Mouse (Mus musculus): ENCODE measurements around the gene Kcnab1. TPM values are rescaled to one million over a fixed set of nuclear protein-coding genes. Genes with fewer than 3 reads are reported as not detected.

Gene Kcnab1
- polyA plus RNA-seq, 1 experiment from 2014 or later = 6.8 TPM

GRCm38 (mm10) chr3:65363438-65363837 lies 254.3 kb downstream of the Kcnab1 start:
- H3K9me3 ChIP-seq = no peaks in the 10 kb centered on the region
- no peak overlapping the region for H3K9ac ChIP-seq
- peaks cover 9% of the 10 kb centered on the region; the same call in 1 of the 2 replicates for H3K36me3 ChIP-seq
- no peak overlapping the region for H3K4me3 ChIP-seq
- WGBS = 87% methylated on average over 1 of the region's 1 CpGs
- ATAC-seq (ENCODE audit: low FRiP score) = peak; percentile 65; the same call in 1 of the 2 replicates
- H3K4me2 ChIP-seq = no peak overlapping the region
- H3K4me1 ChIP-seq (replicated peaks) = peaks cover 10% of the 10 kb centered on the region
- H3K27ac ChIP-seq = no peak overlapping the region
- H3K27me3 ChIP-seq = no peaks in the 10 kb centered on the region

DNA sequence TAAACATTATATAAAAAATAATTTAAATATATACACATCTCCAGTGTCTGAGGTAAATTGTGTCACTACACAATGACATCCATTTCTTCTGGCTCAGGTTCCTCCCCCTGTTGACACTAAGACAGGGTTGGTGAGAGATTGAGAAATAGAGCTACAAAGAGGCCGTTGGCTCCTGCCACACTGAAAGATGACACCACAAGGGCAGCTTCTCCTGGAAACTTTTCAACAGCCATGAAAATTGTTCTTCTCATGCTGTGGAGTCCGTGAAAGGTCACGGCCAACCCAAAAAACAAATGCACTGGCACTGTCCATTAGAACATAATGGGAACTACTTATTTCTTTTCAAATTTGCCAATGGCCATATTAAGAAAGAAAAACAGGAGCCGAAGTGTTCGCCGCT lies 256.0 kb downstream of the Kcnab1 start:
- no peak overlapping the region for H3K9ac ChIP-seq
- no peak overlapping the region for H3K27ac ChIP-seq
- no peaks in the 10 kb centered on the region for H3K9me3 ChIP-seq
- H3K27me3 ChIP-seq = no peaks in the 10 kb centered on the region
- H3K4me3 ChIP-seq = no peak overlapping the region
- H3K4me2 ChIP-seq = no peak overlapping the region
- WGBS = 63% methylated on average over 6 of the region's 6 CpGs
- no peak for ATAC-seq (ENCODE audit: low FRiP score)
- peaks cover 10% of the 10 kb centered on the region for H3K4me1 ChIP-seq (replicated peaks)
- H3K36me3 ChIP-seq = peaks cover 15% of the 10 kb centered on the region

DNA sequence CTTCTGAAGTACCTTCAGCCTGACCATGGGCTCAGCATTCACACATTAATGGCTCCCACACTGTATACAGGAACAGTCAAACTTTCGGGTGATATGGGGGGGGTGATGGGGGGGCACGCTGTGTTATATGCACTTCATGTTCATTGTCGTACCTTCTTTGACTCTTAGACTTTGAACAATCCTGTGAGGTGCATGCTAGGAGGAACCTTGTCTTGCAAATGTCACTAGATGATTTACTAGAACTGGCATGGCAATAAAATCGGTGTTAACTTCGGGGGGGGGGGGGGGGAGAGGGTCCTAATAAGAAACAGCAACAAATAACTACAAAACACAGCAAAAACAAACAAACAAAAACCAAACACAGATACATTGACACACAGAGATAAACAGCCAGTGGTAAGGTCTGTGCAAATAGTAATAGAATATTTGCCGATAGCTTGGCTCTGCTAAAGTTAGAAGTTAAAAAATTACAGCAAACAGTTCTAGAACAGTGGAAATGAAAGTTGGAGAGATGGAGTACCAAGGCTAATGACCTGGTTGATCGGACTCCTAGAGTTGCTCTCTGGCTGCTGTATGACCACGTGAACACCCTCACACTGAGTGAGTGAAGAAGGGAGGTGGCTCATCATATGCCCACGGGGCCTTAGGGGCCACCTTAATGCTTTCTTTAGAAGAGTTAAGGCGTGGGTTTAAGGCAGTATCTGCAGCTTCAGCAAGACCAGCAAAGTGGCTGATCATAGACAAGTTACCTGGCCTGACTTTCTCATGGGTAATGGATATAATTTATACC lies 256.9 kb downstream of the Kcnab1 start:
- Histone ChIP-seq H3K4me2 (no peak overlapping the region), H3K27ac (no peak overlapping the region), H3K27me3 (no peaks in the 10 kb centered on the region), H3K9me3 (no peaks in the 10 kb centered on the region), H3K9ac (no peak overlapping the region), H3K4me1 (replicated peaks) (peaks cover 10% of the 10 kb centered on the region), H3K36me3 (peaks cover 22% of the 10 kb centered on the region), H3K4me3 (no peak overlapping the region)
- WGBS = 88% methylated on average over 10 of the region's 10 CpGs
- no peak for ATAC-seq (ENCODE audit: low FRiP score)

DNA sequence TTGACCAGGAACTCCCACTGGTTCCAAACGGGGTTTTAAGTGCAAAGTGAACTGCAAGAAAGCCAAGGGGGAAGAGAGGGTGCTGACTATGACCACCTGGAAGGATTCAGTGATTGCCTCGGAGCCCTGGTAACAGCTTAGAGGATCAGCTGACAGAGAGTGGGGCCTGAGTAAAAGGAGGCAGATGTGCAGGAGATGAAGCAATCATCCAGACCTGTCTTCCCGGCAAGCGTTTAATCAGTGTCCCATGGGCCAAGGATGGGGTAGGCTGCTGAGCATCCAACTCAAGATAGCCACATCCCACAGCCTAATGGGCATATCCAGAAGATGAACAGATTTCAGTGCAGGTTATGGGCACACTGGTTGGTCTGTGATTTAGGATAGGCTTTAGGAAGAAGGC lies 258.8 kb downstream of the Kcnab1 start:
- ATAC-seq (ENCODE audit: low FRiP score) = peak; percentile 63; the same call in 1 of the 2 replicates
- WGBS = 61% methylated on average over 4 of the region's 4 CpGs
- Histone ChIP-seq H3K27ac (0 out of 2 replicates have a peak overlapping the region, but pooled peaks have one; percentile 5), H3K9me3 (no peaks in the 10 kb centered on the region), H3K9ac (no peak overlapping the region), H3K4me1 (replicated peaks) (peaks cover 10% of the 10 kb centered on the region), H3K4me2 (no peak overlapping the region), H3K27me3 (no peaks in the 10 kb centered on the region), H3K36me3 (peaks cover 35% of the 10 kb centered on the region), H3K4me3 (no peak overlapping the region)

DNA sequence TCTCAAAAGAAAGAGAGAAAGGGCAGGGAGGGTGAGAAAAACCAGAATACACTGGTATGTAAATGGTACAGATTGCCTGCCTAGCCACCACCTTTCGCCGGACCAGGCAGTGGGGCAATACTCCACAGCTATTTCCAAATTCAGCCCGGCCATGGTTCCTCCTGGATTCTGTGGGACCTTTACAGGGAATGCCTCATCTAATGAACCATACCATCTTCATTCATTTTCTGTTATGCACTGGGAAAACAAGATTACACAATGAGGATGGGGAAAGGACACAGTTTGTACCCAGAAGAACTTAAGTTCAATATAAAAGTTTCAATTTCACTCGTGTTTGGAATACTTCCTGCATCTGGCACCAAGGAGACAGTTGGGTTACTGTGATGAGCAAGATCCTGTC lies 263.4 kb downstream of the Kcnab1 start:
- Histone ChIP-seq H3K36me3 (peaks cover 51% of the 10 kb centered on the region), H3K4me1 (replicated peaks) (peaks cover 5% of the 10 kb centered on the region; the same call in 1 of the 2 replicates), H3K4me2 (no peak overlapping the region), H3K9me3 (no peaks in the 10 kb centered on the region), H3K27me3 (no peaks in the 10 kb centered on the region), H3K9ac (no peak overlapping the region), H3K27ac (no peak overlapping the region), H3K4me3 (no peak overlapping the region)
- WGBS = 94% methylated on average over 4 of the region's 4 CpGs
- no peak for ATAC-seq (ENCODE audit: low FRiP score)

- no peaks in the 10 kb centered on the region for H3K27me3 ChIP-seq
- no peaks in the 10 kb centered on the region for H3K4me1 ChIP-seq (replicated peaks)
- H3K36me3 ChIP-seq = peaks cover 52% of the 10 kb centered on the region
- 62% methylated on average over 5 of the region's 5 CpGs for WGBS
- no peak overlapping the region for H3K27ac ChIP-seq
- H3K4me3 ChIP-seq = no peak overlapping the region
- no peak for ATAC-seq (ENCODE audit: low FRiP score)
- no peak overlapping the region for H3K4me2 ChIP-seq
- H3K9me3 ChIP-seq = no peaks in the 10 kb centered on the region
- H3K9ac ChIP-seq = no peak overlapping the region
These were observed 264.5 kb downstream of the Kcnab1 start for GRCm38 (mm10) chr3:65373594-65374182.

DNA sequence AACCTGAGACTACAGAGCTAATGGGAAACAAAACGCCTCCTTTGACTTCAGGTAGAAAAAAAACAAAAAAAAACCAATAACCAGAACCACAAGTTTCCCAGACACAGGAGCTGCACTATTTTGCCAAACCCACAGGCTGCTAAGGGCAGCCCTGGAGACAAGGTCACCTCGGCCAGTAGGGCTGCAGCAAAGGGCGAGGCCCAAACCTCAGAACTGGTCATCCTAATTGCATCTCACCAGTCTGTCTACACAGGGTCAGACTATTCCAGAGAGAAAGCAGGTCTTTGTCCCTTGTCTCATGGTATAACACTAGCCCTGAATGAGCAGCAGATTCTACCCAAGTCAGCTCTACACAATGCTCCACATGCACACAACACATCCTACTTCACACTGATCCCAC lies 265.5 kb downstream of the Kcnab1 start:
- WGBS = 90% methylated on average over 3 of the region's 3 CpGs
- Histone ChIP-seq H3K4me1 (replicated peaks) (no peaks in the 10 kb centered on the region), H3K36me3 (peaks cover 57% of the 10 kb centered on the region), H3K4me2 (no peak overlapping the region), H3K4me3 (no peak overlapping the region), H3K9me3 (no peaks in the 10 kb centered on the region), H3K27me3 (no peaks in the 10 kb centered on the region), H3K9ac (no peak overlapping the region), H3K27ac (no peak overlapping the region)
- ATAC-seq (ENCODE audit: low FRiP score) = no peak

DNA sequence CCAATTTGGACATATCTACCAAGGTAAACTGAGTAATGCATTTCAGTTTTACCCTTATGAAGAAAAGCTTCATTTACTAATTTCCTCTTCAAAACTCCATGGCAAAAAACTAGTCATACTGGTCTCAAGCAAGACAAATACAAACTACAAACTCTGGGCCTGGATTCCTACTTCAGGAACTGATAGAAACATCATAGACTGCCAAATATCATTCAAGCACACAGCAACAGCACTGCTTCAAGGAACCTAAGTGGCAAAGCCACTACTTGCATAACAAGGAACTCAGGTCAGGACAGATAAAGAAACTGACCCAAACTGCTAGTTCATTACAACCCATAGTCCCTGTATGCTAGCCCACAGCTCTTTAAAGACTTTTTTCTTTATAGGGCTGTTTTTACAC lies 269.5 kb downstream of the Kcnab1 start:
- ATAC-seq (ENCODE audit: low FRiP score) = no peak
- H3K4me3 ChIP-seq = no peak overlapping the region
- no peaks in the 10 kb centered on the region for H3K27me3 ChIP-seq
- no peak overlapping the region for H3K27ac ChIP-seq
- H3K9ac ChIP-seq = no peak overlapping the region
- no peaks in the 10 kb centered on the region for H3K4me1 ChIP-seq (replicated peaks)
- H3K9me3 ChIP-seq = no peaks in the 10 kb centered on the region
- H3K4me2 ChIP-seq = no peak overlapping the region
- H3K36me3 ChIP-seq = peaks cover 41% of the 10 kb centered on the region

DNA sequence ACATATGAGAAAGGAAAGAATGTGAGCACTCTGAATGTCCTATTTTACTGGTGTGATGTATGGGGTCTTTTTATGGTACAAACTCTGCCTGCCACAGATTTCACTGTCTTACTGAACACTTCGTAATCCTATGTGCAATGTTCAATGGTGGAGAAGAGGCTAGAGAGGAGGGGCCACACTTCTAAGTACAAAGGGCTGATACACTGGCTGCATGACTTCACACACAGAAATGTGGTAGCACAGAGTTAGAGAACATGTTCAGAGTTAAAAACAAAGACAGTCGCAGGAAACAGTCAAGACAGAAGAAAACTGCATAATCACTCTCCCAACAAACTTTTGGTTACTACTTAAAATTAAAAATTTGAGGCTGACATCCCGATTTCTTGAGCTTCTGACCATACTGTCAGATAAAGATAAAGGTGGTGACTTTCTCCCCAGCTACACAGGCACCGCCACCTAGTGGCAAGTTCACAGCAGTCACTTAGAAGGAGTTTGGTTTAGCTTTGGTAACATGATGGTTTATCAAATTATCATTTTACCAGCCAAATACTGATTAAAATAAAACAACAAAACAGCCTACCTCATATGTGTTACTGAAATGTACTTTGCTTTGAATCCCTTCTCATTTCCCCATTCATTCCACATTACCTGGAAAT lies 270.8 kb downstream of the Kcnab1 start:
- ATAC-seq (ENCODE audit: low FRiP score) = no peak

DNA sequence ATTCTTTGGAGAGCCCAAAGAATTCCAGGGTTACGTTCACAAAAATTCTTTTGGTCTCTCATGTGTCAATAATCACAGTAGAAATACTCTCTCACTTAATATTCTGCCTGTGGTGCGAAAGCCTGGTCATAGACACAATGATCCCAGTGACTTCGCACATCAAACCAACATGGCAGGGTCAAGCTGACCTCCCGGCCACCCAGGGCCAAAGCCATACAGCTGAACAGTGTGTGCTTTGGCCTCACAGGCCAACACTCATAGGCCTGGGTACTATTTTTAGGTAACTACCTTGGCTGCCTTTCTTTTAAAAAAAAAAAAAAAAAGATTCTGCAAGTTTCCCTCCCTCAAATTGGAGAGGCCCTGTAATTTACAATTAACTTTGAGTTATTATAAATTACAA lies 271.9 kb downstream of the Kcnab1 start:
- Histone ChIP-seq H3K4me2 (no peak overlapping the region), H3K4me3 (no peak overlapping the region), H3K27ac (no peak overlapping the region), H3K9ac (no peak overlapping the region), H3K4me1 (replicated peaks) (no peaks in the 10 kb centered on the region), H3K9me3 (no peaks in the 10 kb centered on the region), H3K36me3 (peaks cover 56% of the 10 kb centered on the region), H3K27me3 (no peaks in the 10 kb centered on the region)
- 76% methylated on average over 4 of the region's 4 CpGs for WGBS
- no peak for ATAC-seq (ENCODE audit: low FRiP score)

More for the DNA sequence above, 270.8 kb downstream of the Kcnab1 start:
- no peak overlapping the region for H3K9ac ChIP-seq
- H3K4me1 ChIP-seq (replicated peaks) = no peaks in the 10 kb centered on the region
- no peak overlapping the region for H3K4me3 ChIP-seq
- H3K27me3 ChIP-seq = no peaks in the 10 kb centered on the region
- H3K4me2 ChIP-seq = no peak overlapping the region
- peaks cover 51% of the 10 kb centered on the region for H3K36me3 ChIP-seq
- no peak overlapping the region for H3K27ac ChIP-seq
- no peaks in the 10 kb centered on the region for H3K9me3 ChIP-seq
- 83% methylated on average over 4 of the region's 4 CpGs for WGBS

DNA sequence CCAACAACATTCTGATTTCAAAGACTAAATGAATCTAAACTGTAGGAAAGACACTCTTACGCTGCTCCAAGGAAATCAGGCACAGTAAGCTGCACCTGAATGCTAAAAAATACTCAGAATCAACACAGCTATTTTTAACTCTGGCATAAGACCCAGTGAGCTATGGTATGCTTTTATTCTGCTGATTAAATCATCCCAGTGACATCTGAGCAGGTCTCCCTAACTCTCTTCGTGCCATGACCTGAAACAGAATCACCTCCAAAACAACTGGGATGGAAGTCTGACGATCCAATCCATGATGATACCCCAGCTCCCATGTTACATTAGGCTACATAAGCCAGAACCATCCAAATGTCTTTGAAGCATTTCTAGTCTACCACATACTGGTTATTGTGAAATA lies 275.2 kb downstream of the Kcnab1 start:
- H3K36me3 ChIP-seq = peaks cover 66% of the 10 kb centered on the region
- peaks cover 5% of the 10 kb centered on the region; the same call in 1 of the 2 replicates for H3K4me1 ChIP-seq (replicated peaks)
- H3K9me3 ChIP-seq = no peaks in the 10 kb centered on the region
- no peak overlapping the region for H3K4me2 ChIP-seq
- no peak for ATAC-seq (ENCODE audit: low FRiP score)
- H3K4me3 ChIP-seq = no peak overlapping the region
- H3K27ac ChIP-seq = no peak overlapping the region
- no peak overlapping the region for H3K9ac ChIP-seq
- WGBS = 94% methylated on average over 3 of the region's 3 CpGs
- no peaks in the 10 kb centered on the region for H3K27me3 ChIP-seq

DNA sequence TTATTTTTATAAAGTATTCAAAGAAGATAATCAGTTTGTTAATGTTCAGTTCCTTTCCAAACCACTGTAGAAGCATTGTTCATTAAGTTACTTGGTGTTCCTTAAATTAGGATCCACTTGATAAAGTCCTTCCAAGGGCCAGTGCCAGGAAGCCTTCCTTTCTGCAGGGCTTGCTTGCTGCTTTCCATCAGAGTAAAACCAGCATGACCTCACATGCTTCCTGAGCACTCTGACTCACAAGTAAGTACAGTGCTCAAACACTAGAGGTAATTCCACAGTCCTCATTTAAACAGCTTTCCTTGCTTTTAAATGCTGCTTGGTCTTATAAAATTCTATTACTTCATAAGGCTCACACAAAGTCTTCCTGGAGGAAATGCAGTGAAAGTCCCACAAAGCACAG lies 276.6 kb downstream of the Kcnab1 start:
- Histone ChIP-seq H3K27me3 (no peaks in the 10 kb centered on the region), H3K27ac (no peak overlapping the region), H3K9ac (no peak overlapping the region), H3K9me3 (no peaks in the 10 kb centered on the region), H3K36me3 (peaks cover 64% of the 10 kb centered on the region), H3K4me1 (replicated peaks) (peaks cover 10% of the 10 kb centered on the region; the same call in 1 of the 2 replicates), H3K4me3 (no peak overlapping the region), H3K4me2 (no peak overlapping the region)
- no peak for ATAC-seq (ENCODE audit: low FRiP score)

Data from hindbrain, embryonic 13.5 days (tissue).